Comparison of ENCODE assay signal across 25 mouse cellular contexts in genomic region chr19:6598186-6598585, GRCm38 (mm10). TPM values are rescaled to one million over a fixed set of nuclear protein-coding genes. Genes with fewer than 3 reads are reported as not detected.
DNase-seq lines count a peak whose midpoint lies in the region; ATAC-seq and TF ChIP-seq lines count a peak whose summit lies in the region.
"Had no signal": no experiment of that assay in that cellular context is flagged by ENCODE, and none has a peak within 500 bp of the region (broad histone marks: within the 10 kb centered on the region; RNA-seq: fewer than 3 reads in every experiment).

No protein-coding gene starts in this region.

- no peak overlapping the region for H3K27ac ChIP-seq in heart, embryonic 11.5 days (ENCODE audit: low read depth, low read length)
- H3K27ac ChIP-seq in layer of hippocampus, adult 2 months = no peak overlapping the region
- no peak overlapping the region for H3K27ac ChIP-seq in bone marrow, adult 2 months (ENCODE audit: control insufficient read depth, insufficient read depth, low read depth, low read length, poor library complexity)
- H3K27ac ChIP-seq: embryonic facial prominence, embryonic 15.5 days; forebrain, embryonic 12.5 days; hindbrain, embryonic 12.5 days; liver, embryonic 12.5 days had no signal

- H3K4me3 ChIP-seq in heart, embryonic 11.5 days (ENCODE audit: low read depth, low read length) = no peak overlapping the region
- H3K4me3 ChIP-seq in layer of hippocampus, adult 2 months = no peak overlapping the region
- H3K4me3 ChIP-seq in bone marrow, adult 2 months (replicated peaks; ENCODE audit: control insufficient read depth, low read depth, low read length) = no peak overlapping the region
- H3K4me3 ChIP-seq: embryonic facial prominence, embryonic 15.5 days; forebrain, embryonic 12.5 days; hindbrain, embryonic 12.5 days; liver, embryonic 12.5 days had no signal

- peak; percentile 79 for DNase-seq in heart, adult 11 months
- DNase-seq in layer of hippocampus, adult 2 months (ENCODE audit: low spot score in 2 of 2) = no peak
- no peak for DNase-seq in layer of hippocampus, adult 9-11 months
- DNase-seq in A20 (ENCODE audit: low read depth, low spot score) = peak; percentile 16
- DNase-seq in layer of hippocampus, adult 18-20 months (ENCODE audit: low spot score in 2 of 2) = no peak
- DNase-seq: adrenal gland, adult 2 months; cerebellum, adult 8-10 months; gastrocnemius, postnatal 14 days; heart, postnatal 10 days; layer of hippocampus, postnatal 36 days; right cerebral cortex, adult 18-20 months; thymus, adult 2 months had no signal

- no peak overlapping the region for H3K9ac ChIP-seq in heart, embryonic 11.5 days (ENCODE audit: low read depth, low read length)
- H3K9ac ChIP-seq: embryonic facial prominence, embryonic 15.5 days; forebrain, embryonic 12.5 days; hindbrain, embryonic 12.5 days; liver, embryonic 12.5 days had no signal

- 65% methylated on average over 3 of the region's 3 CpGs for WGBS in heart, embryonic 11.5 days (ENCODE audit: insufficient replicate concordance)
- 74% methylated on average over 3 of the region's 3 CpGs for WGBS in bone marrow, adult 2 months

- 0 out of 2 replicates have a peak, but pooled peaks have one; percentile 10 for TF ChIP-seq CTCF in layer of hippocampus, adult 2 months (conservative IDR thresholded peaks at IDR 0.05)
- TF ChIP-seq CTCF in bone marrow, adult 2 months (IDR thresholded peaks at IDR 0.05; ENCODE audit: control insufficient read depth, insufficient read depth, low read length) = 0 out of 2 replicates have a peak, but pooled peaks have one; percentile 18

- no peaks in the 10 kb centered on the region for H3K36me3 ChIP-seq in heart, embryonic 11.5 days (ENCODE audit: control insufficient read depth, insufficient read depth, low read length)
- H3K36me3 ChIP-seq: embryonic facial prominence, embryonic 15.5 days; forebrain, embryonic 12.5 days; G1E; hindbrain, embryonic 12.5 days; liver, embryonic 12.5 days had no signal

- peaks cover 6% of the 10 kb centered on the region for H3K27me3 ChIP-seq in heart, embryonic 11.5 days (ENCODE audit: control insufficient read depth, insufficient read depth, low read length)
- H3K27me3 ChIP-seq: embryonic facial prominence, embryonic 15.5 days; hindbrain, embryonic 12.5 days had no signal

- H3K9me3 ChIP-seq in heart, embryonic 11.5 days (replicated peaks; ENCODE audit: control insufficient read depth, low read length) = no peaks in the 10 kb centered on the region
- H3K9me3 ChIP-seq: embryonic facial prominence, embryonic 15.5 days; forebrain, embryonic 12.5 days; G1E; hindbrain, embryonic 12.5 days; liver, embryonic 12.5 days had no signal

- ATAC-seq in heart, embryonic 11.5 days (replicated peaks; ENCODE audit: insufficient number of reproducible peaks, low FRiP score, low TSS enrichment) = no peak
- no peak for ATAC-seq in activated CD4-positive, CD25-positive, alpha-beta regulatory T cell, adult 4 months
- ATAC-seq: liver, embryonic 12.5 days; lung, postnatal 0 days; midbrain, embryonic 16.5 days had no signal

- no peaks in the 10 kb centered on the region; the same call in 1 of the 2 replicates for H3K4me1 ChIP-seq in heart, embryonic 11.5 days (ENCODE audit: control insufficient read depth, insufficient read depth, low read length)
- H3K4me1 ChIP-seq in bone marrow, adult 2 months (ENCODE audit: control insufficient read depth, insufficient read depth, low read length) = no peaks in the 10 kb centered on the region
- H3K4me1 ChIP-seq: embryonic facial prominence, embryonic 15.5 days; forebrain, embryonic 12.5 days had no signal

- no peak for TF ChIP-seq POLR2A in bone marrow, adult 2 months (IDR thresholded peaks at IDR 0.05; ENCODE audit: borderline replicate concordance, control insufficient read depth, low read depth, low read length)

- no peak overlapping the region for H3K4me2 ChIP-seq in heart, embryonic 11.5 days
- H3K4me2 ChIP-seq: embryonic facial prominence, embryonic 15.5 days; forebrain, embryonic 12.5 days; hindbrain, embryonic 12.5 days; liver, embryonic 12.5 days had no signal

RNA-seq across cellular contexts. Expression of gene Slc22a12, which starts 55.4 kb away (rescaled TPM):
- polyA plus RNA-seq in heart, embryonic 11.5 days (2014; fragmentation: Nextera tagmentation; extraction: Ambion mirVana) = not detected in 2 replicates
- under 1 TPM; 0.20 to 0.37 TPM for total RNA-seq in layer of hippocampus, adult 2 months (2021)
- 1.0 TPM in 1 of 2 replicates, not detected in the other for polyA plus RNA-seq in bone marrow, adult 2 months (2011; ENCODE audit: insufficient read depth, insufficient read length, low replicate concordance, missing spikeins)
- polyA plus RNA-seq in activated CD4-positive, CD25-positive, alpha-beta regulatory T cell, adult 4 months (2017; shearing (Covaris generic)) = not detected
- total RNA-seq in layer of hippocampus, adult 18-20 months (2021) = under 1 TPM; 0.28 to 0.72 TPM
- total RNA-seq: G1E; gastrocnemius, postnatal 14 days; heart, postnatal 10 days; megakaryocyte, adult 5-6 weeks had no signal
- polyA plus RNA-seq: C2C12; embryonic facial prominence, embryonic 15.5 days; forebrain, embryonic 12.5 days; G1E; hindbrain, embryonic 12.5 days; liver, embryonic 12.5 days; stomach, embryonic 14.5 days had no signal

Comparison
In these comparisons a context has a peak if more than half of its experiments do, and no peak if none do; other contexts are left out.
1. DNase-seq: peak in heart, adult 11 months (single experiment) and A20 (single experiment); none in layer of hippocampus, adult 2 months (0 of 2), layer of hippocampus, adult 9-11 months (single experiment) and layer of hippocampus, adult 18-20 months (0 of 2).